In the genomic region with DNA sequence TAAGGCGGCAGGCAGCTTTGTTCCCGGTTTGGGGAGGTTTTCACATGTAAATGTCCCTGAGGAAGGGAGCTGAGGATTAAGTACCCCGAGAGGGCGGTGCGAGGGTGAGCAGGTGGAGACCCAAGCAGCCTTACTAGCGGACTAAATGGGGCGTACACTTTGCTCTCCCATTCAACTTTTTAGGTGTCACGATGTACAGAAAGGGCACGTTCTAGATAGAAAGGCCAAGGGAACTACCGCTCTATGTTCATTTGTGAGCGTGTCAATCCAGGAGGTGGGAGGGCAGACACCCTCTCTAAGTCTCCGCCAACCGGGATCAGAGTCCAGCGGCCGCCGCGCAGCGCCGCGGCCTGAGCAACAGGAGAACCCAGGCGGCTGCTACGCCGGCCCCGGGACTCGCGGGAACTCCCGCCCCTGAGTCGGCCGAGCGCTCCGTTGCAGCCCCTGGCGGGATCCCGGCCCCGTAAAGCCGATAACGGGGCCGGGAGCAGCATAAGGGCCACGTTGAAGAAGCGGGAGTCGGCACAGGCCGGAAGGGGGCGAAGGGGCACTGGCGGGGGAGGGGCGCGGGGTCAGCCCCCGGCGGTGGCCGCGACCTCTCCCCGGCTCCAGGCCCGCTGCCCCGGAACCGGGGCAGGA, we compare ENCODE assay signal across 8 mouse cellular contexts. TPM values are rescaled to one million over a fixed set of nuclear protein-coding genes. Genes with fewer than 3 reads are reported as not detected.
DNase-seq lines count a peak whose midpoint lies in the region; ATAC-seq and TF ChIP-seq lines count a peak whose summit lies in the region.

No protein-coding gene starts in this region.

- peak in 1 of 2 experiments; percentile 22; a peak in 1 of 4 replicates for TF ChIP-seq POLR2A in MEL (IDR thresholded peaks at IDR 0.05; ENCODE audit: control insufficient read depth in 1 of 2, insufficient read depth in 1 of 2, low read depth in 1 of 2, low read length in 2 of 2, poor library complexity in 1 of 2)

- peaks cover 18 to 29% of the 10 kb centered on the region in 2 experiments for H3K4me1 ChIP-seq in MEL (ENCODE audit: control insufficient read depth in 1 of 2, insufficient read depth in 2 of 2, low read length in 2 of 2)
- H3K4me1 ChIP-seq in intestine, embryonic 16.5 days (ENCODE audit: control insufficient read depth, insufficient read depth, low read length), result peaks cover 36% of the 10 kb centered on the region
- H3K4me1 ChIP-seq in liver, postnatal 0 days (ENCODE audit: insufficient read depth), result peaks cover 43% of the 10 kb centered on the region
- H3K4me1 ChIP-seq in neural tube, embryonic 12.5 days, result peaks cover 33% of the 10 kb centered on the region

- no peak for TF ChIP-seq RAD21 in MEL (IDR thresholded peaks at IDR 0.05; ENCODE audit: low read depth, low read length)

- peak overlapping the region; percentile 93 for H3K4me2 ChIP-seq in intestine, embryonic 16.5 days (ENCODE audit: low read depth, low read length)
- H3K4me2 ChIP-seq in liver, postnatal 0 days (ENCODE audit: low read depth, low read length), result peak overlapping the region; percentile 94
- H3K4me2 ChIP-seq in neural tube, embryonic 12.5 days (replicated peaks), result peak overlapping the region; percentile 93

- peak overlapping the region; percentile 99 for H3K9ac ChIP-seq in MEL (ENCODE audit: control insufficient read depth, low read depth, low read length, poor library complexity, severe bottlenecking)
- peak overlapping the region; percentile 99 for H3K9ac ChIP-seq in intestine, embryonic 16.5 days (ENCODE audit: low read depth, low read length)
- peak overlapping the region; percentile 99 for H3K9ac ChIP-seq in liver, postnatal 0 days (replicated peaks)
- H3K9ac ChIP-seq in neural tube, embryonic 12.5 days, result peak overlapping the region; percentile 99

- intact Hi-C loops in gastrocnemius, adult 2 months (cut with DNase I), result loop anchor here (2.0 kb wide), 1 partner anchor 63 kb away; a partner anchor contains a TSS

- no peak for TF ChIP-seq CTCF in MEL (IDR thresholded peaks at IDR 0.05 in 2 of 3, conservative IDR thresholded peaks at IDR 0.05 in 1 of 3; ENCODE audit: control insufficient read depth in 1 of 3, insufficient read depth in 1 of 3, low read depth in 2 of 3, low read length in 3 of 3, poor library complexity in 1 of 3, severe bottlenecking in 1 of 3)
- 0 out of 2 replicates have a peak, but pooled peaks have one; percentile 6 for TF ChIP-seq CTCF in gastrocnemius, adult 2 months (IDR thresholded peaks at IDR 0.05)
- no peak for TF ChIP-seq CTCF in liver, postnatal 0 days (IDR thresholded peaks at IDR 0.05; ENCODE audit: low read depth)

- under 1% methylated on average over 42 of the region's 53 CpGs for WGBS in intestine, embryonic 16.5 days
- 3% methylated on average over 45 of the region's 53 CpGs for WGBS in liver, postnatal 0 days (ENCODE audit: insufficient replicate concordance)
- WGBS in neural tube, embryonic 12.5 days, result under 1% methylated on average over 53 of the region's 53 CpGs

- peaks cover 2 to 32% of the 10 kb centered on the region in 2 experiments; a peak in 3 of 4 replicates for H3K36me3 ChIP-seq in MEL (ENCODE audit: control insufficient read depth in 1 of 2, insufficient read depth in 2 of 2, low read length in 2 of 2)
- no peaks in the 10 kb centered on the region for H3K36me3 ChIP-seq in intestine, embryonic 16.5 days (ENCODE audit: control insufficient read depth, insufficient read depth, low read length)
- H3K36me3 ChIP-seq in liver, postnatal 0 days (replicated peaks; ENCODE audit: insufficient read depth, low read length), result no peaks in the 10 kb centered on the region
- no peaks in the 10 kb centered on the region for H3K36me3 ChIP-seq in neural tube, embryonic 12.5 days

- H3K27ac ChIP-seq in MEL (ENCODE audit: control insufficient read depth, low read depth, low read length), result peak overlapping the region; percentile 76
- peak overlapping the region; percentile 99 for H3K27ac ChIP-seq in gastrocnemius, adult 2 months
- H3K27ac ChIP-seq in intestine, embryonic 16.5 days (ENCODE audit: low read length), result peak overlapping the region; percentile 97
- peak overlapping the region; percentile 99 for H3K27ac ChIP-seq in liver, postnatal 0 days (ENCODE audit: low read depth)
- peak overlapping the region; percentile 91 for H3K27ac ChIP-seq in neural tube, embryonic 12.5 days

- peaks cover 55% of the 10 kb centered on the region for H3K79me2 ChIP-seq in MEL (ENCODE audit: control insufficient read depth, insufficient read depth, low read length, poor library complexity)

- peak; percentile 41 for ATAC-seq in intestine, embryonic 16.5 days
- ATAC-seq in liver, postnatal 0 days, result peak; percentile 40
- peak; percentile 3; the same call in 1 of the 2 replicates for ATAC-seq in neural tube, embryonic 12.5 days (ENCODE audit: low FRiP score, low read depth)

- H3K4me3 ChIP-seq in MEL (ENCODE audit: control insufficient read depth in 1 of 2, insufficient read depth in 1 of 2, low read depth in 2 of 2, low read length in 2 of 2), result peak overlapping the region; percentile 68 to 97
- H3K4me3 ChIP-seq in gastrocnemius, adult 2 months, result peak overlapping the region; percentile 80
- peak overlapping the region; percentile 99 for H3K4me3 ChIP-seq in intestine, embryonic 16.5 days (ENCODE audit: low read length)
- peak overlapping the region; percentile 99 for H3K4me3 ChIP-seq in liver, postnatal 0 days (ENCODE audit: low read depth, low read length)
- H3K4me3 ChIP-seq in neural tube, embryonic 12.5 days, result peak overlapping the region; percentile 100

- no peaks in the 10 kb centered on the region for H3K27me3 ChIP-seq in MEL (ENCODE audit: control insufficient read depth in 1 of 2, insufficient read depth in 2 of 2, low read length in 2 of 2)
- no peaks in the 10 kb centered on the region for H3K27me3 ChIP-seq in intestine, embryonic 16.5 days (replicated peaks; ENCODE audit: control insufficient read depth, insufficient read depth, low read length)
- no peaks in the 10 kb centered on the region for H3K27me3 ChIP-seq in liver, postnatal 0 days (ENCODE audit: insufficient read depth, low read length)
- no peaks in the 10 kb centered on the region for H3K27me3 ChIP-seq in neural tube, embryonic 12.5 days (replicated peaks)

- H3K9me3 ChIP-seq in MEL (replicated peaks; ENCODE audit: insufficient read depth, low read length), result no peaks in the 10 kb centered on the region
- no peaks in the 10 kb centered on the region for H3K9me3 ChIP-seq in intestine, embryonic 16.5 days (ENCODE audit: control insufficient read depth, low read length)
- no peaks in the 10 kb centered on the region for H3K9me3 ChIP-seq in liver, postnatal 0 days (ENCODE audit: low read length)
- no peaks in the 10 kb centered on the region for H3K9me3 ChIP-seq in neural tube, embryonic 12.5 days

- TF ChIP-seq EP300 in MEL (IDR thresholded peaks at IDR 0.05; ENCODE audit: low read depth in 1 of 2, low read length in 2 of 2), result no peak
- no peak for TF ChIP-seq EP300 in liver, postnatal 0 days (IDR thresholded peaks at IDR 0.05; ENCODE audit: low read depth)

- DNase-seq in 3T3-L1 (ENCODE audit: low read depth, low spot score), result peak; percentile 59
- peak; percentile 64 for DNase-seq in MEL (ENCODE audit: low read depth, low spot score)
- peak; percentile 44 for DNase-seq in cerebellum, adult 9-10 months
- DNase-seq in gastrocnemius, adult 2 months, result peak; percentile 73
- peak; percentile 71 for DNase-seq in liver, postnatal 0 days
- DNase-seq in thymus, postnatal 25 days, result peak; percentile 10

TF ChIP-seq in MEL, 35 proteins besides CTCF, POLR2A, EP300 and RAD21:
- TF ChIP-seq MXI1 (IDR thresholded peaks at IDR 0.05; ENCODE audit: low read depth, low read length), result peak; percentile 76; the same call in 1 of the 2 replicates
- 0 out of 2 replicates have a peak, but pooled peaks have one; percentile 58 for TF ChIP-seq UBTF (IDR thresholded peaks at IDR 0.05; ENCODE audit: borderline replicate concordance, insufficient read depth, low read depth, low read length)
- no peak for TF ChIP-seq MAZ (IDR thresholded peaks at IDR 0.05; ENCODE audit: low read depth, low read length)
- no peak for TF ChIP-seq ZNF384 (IDR thresholded peaks at IDR 0.05; ENCODE audit: low read depth, low read length)
- no peak for TF ChIP-seq ELF1 (IDR thresholded peaks at IDR 0.05; ENCODE audit: low read depth, low read length)
- no peak for TF ChIP-seq TBP (IDR thresholded peaks at IDR 0.05; ENCODE audit: low read depth, low read length)

RNA-seq across cellular contexts. Expression of a gene that starts 0.9 kb away (rescaled TPM):
- 12.2 and 12.3 TPM in 2 replicates for total RNA-seq in MEL (2012; rRNA removed)
- polyA plus RNA-seq in MEL (2012; ENCODE audit: insufficient read depth in 1 of 2, insufficient read length in 2 of 2, low read depth in 1 of 2, low replicate concordance in 2 of 2, missing spikeins in 1 of 2), result 10 to 100 TPM in 1 of 2 experiments, not detected in 1; 56.2 TPM
- 10 to 100 TPM; 19.4 to 20.3 TPM for total RNA-seq in gastrocnemius, adult 2 months (2021)
- 15.4 and 18.1 TPM in 2 replicates for polyA plus RNA-seq in intestine, embryonic 16.5 days (2015; fragmentation: Nextera tagmentation; extraction: Ambion mirVana)
- 6.2 TPM in 2 replicates for polyA plus RNA-seq in liver, postnatal 0 days (2015; fragmentation: Nextera tagmentation; extraction: Ambion mirVana)
- polyA plus RNA-seq in neural tube, embryonic 12.5 days (2016; fragmentation: Nextera tagmentation; extraction: Ambion mirVana), result 33.0 and 34.7 TPM in 2 replicates

Comparison
In these comparisons a context has a peak if more than half of its experiments do, and no peak if none do; other contexts are left out.
1. Peak in every context shown above with its lines: DNase-seq, ATAC-seq, H3K4me3 ChIP-seq and H3K27ac ChIP-seq.
2. DNase-seq: peak in every context shown above with its lines; median percentile 73 in gastrocnemius, adult 2 months; 71 in liver, postnatal 0 days; 64 in MEL; 59 in 3T3-L1; 44 in cerebellum, adult 9-10 months; 10 in thymus, postnatal 25 days.